Mouse (Mus musculus): Measurements from ENCODE around the gene Trappc3.
A peak's percentile ranks its signal among the peaks of the same experiment; 100 is the strongest.

The Trappc3 gene

DNA sequence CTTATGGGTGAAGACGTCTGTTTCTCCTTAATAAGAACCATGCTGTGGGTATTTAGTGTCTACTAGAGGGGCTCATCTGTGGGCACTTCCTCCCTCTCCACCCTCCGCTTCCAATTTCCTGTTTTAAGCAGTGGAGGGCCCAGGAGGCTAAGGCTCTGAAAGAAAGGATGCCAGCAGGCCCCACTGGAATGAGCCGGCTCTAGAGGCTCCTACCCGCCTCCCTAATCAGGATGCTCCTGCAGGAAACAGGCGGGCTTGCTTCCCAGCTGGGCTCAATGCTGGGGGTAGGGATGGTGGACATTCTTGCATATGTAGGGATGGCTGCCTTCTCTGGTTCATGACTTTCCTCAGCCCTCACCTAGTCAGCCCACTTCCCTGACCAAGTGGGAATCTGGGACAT lies 51.1 kb downstream of the Trappc3 start:
- no peak for DNase-seq (ENCODE audit: low spot score in 2 of 2)

DNA sequence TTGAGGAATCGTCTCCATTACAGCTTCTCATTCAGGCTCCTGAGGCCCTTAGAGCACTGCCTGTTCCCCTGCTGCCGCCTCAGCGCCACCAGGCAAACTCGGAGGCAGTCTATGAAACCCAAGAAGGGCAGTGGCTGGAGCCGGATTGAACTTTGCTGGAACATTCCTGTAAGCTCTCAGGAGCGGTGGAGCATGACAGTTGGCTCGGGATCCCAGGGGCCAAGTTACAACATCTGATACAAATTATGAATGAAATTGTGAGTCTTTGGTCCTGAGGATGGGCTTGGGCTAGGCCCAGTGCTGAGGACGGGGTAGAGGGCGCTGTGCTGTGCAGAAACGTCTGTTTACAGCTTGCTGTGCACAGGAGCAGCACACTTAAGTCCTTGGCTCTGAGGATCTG lies 52.3 kb downstream of the Trappc3 start:
- no peak for DNase-seq (ENCODE audit: low spot score in 2 of 2)

DNA sequence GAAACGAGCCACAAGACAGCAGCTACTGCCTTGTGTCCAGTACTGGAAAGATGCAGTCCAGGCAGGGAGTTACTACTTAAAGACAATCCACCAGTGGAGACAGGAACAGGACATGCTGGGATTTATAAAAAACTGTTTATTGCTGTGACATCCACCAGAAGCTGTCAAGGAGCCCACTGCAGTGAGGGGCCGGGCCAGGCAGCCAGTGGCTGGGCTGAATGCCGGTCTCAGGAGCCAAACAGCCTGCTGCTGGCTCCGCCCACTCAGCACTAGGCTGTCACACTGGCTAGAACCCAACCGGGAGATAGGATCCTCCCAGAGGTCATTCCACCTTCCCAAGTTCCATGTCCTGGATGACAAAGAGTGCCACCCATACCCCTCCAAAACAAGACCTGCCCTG lies 53.8 kb downstream of the Trappc3 start:
- no peak for DNase-seq (ENCODE audit: low spot score in 2 of 2)

DNA sequence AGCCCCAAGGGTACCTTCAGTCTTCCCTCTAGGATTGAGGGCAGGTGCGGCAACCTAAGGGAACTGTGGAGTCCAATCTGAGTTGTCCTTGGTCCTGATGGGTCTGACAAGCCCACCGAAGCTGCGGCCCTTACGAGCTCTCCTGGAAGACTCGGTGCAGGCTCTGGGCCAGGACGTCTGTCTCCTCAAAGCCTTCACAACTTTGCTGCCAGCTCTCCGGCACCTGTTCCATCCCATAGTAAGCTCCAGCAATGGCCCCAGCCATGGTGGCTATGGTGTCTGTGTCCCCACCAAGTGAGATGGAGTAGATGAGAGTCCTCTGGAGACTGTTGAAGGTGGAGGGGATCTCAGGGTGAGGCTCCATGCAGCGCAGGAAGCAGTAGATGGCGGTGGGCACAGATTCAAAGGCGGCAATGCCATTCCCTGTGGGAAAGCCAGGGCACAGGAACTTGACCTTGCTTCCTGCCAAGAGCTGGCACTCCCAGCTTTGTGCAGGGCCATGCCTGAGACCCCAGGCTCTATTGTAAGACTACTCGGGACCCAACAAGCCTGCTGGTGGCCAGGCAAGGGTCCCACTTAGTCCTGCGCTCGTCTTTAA lies 54.4 kb downstream of the Trappc3 start:
- DNase-seq (ENCODE audit: low spot score in 2 of 2), result no peak

DNA sequence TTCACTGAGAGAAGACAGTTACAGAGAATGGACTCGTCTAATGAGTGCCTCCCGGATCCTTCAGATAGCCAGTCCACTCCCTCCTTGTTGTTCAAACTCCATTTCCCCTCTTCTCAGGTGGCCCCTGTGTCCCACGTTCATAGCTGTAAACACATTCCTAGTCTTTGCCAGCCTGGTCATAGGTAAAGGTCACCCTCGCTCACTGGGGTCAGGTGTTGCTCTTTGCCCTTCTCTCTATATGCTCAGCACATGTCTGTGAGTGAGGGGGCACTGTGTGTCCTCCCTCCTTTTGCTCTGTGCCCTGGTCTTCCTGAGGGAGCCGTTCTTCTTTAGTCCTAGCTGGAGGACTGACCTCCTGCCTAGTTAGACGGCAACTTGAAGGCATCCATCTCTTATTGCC lies 57.7 kb downstream of the Trappc3 start:
- no peak for DNase-seq (ENCODE audit: low spot score in 2 of 2)

DNA sequence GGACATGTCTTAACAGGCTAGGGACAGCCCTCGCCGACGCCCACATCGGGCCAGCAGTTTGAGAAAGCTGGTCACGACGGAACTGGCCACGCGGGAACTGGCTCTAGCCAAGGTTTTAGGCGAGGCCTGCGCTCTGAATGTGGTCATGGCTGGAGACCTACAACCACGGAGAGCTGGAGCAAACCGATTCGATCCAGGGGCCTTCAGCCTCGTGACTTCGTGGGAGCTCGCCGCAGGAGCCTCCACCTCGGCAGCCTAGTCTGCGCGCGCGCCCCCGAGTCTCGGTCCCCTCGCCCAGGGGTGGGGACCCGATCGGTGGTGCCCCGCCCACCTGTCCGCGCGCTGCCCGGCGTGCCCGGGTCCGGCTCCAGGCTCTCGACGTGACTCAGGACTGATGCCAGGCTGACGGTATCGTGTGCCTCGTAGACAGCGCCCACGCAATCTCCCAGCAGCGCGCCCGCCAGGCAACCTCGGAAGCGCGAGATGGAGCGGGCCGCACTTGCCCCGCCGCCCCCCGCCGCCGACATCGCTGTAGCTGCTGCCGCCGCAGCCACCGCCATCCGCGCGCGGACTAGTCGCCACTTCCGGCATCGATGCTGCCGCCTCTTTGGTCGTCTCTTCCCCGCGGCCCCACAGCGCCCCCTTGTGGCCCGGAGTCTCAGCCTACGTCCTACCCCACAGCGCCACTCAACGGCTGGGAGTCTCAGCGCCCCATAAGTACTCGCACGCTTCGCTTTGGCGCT lies 59.2 kb downstream of the Trappc3 start, which contains the start of gene Adprhl2:
Gene Adprhl2 (minus strand): TSS at position 593 of the 743 bp plus-strand sequence.
- peak; percentile 100 for DNase-seq (ENCODE audit: low spot score in 2 of 2)

DNA sequence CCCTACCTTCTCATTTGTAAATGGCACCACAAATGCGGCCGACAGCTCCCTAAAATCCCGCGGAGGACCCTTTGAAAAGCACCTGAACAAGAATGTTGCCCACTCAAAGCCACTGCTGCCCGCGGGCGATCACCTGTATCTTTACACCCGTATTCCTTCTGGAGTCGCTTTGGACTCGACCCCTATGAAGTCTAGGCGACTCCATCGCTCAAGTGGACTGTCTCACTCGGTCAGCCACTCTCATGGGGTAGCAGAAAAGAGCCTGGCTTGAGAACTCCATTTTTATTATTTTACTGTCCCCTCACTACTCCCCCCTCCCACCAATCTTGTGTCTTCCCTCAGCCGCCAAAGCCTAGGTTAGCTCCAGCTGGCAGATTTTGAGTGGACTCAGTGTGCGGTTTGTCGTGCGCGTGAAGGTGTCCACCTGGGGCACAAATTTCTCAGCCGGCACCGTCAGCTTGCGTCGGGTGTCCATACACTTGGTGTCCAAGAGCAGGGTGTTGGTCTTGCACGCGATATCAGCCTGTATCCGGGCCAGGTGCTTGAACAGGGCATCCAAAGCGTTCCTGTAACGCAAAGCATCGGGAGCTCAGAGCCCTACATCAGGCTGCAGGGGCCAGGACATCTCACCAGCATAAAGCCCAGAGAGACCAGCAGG lies 59.9 kb downstream of the Trappc3 start:
- no peak for DNase-seq (ENCODE audit: low spot score in 2 of 2)

DNA sequence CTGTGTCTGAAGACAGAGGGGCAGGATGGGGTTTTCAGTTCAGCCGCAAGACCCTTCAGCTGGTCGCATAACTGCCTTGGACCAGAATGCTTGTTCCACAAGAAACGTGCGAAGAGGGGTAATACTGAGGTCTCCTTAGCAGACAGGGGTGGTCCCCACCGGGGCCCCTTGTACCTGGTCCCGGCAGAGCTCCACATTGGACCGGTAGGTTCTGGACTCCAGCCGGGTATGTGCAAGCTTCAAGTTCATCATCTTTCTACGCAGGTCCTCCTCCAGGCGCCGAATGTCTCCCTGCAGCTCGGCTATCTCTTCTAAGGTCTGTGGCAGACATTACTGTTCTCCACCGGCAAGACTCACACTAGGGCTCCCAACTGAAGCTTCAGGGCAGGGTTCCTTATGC lies 60.5 kb downstream of the Trappc3 start:
- DNase-seq (ENCODE audit: low spot score in 2 of 2), result no peak

DNA sequence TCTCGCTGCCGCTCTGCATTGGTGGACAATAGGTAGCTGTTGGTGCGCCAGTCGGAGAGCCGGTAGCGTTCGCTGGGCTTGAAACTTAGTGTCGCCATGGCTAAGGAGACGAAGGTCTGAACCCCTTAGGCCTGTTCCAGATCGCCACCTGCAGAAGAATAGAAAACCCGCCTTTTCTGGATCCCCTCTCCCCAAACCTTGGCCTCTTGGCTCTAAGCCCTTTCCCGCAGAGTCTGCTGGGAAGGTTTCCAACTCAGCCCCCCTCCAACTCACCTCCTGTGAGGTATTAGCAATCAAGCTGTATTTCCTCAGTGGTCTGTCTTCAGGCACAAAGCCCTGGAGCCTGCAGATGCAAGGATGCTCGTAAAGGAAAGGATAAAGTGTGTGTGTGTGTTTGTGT lies 62.7 kb downstream of the Trappc3 start:
- DNase-seq (ENCODE audit: low spot score in 2 of 2), result peak in 1 of 2 experiments; percentile 52

DNA sequence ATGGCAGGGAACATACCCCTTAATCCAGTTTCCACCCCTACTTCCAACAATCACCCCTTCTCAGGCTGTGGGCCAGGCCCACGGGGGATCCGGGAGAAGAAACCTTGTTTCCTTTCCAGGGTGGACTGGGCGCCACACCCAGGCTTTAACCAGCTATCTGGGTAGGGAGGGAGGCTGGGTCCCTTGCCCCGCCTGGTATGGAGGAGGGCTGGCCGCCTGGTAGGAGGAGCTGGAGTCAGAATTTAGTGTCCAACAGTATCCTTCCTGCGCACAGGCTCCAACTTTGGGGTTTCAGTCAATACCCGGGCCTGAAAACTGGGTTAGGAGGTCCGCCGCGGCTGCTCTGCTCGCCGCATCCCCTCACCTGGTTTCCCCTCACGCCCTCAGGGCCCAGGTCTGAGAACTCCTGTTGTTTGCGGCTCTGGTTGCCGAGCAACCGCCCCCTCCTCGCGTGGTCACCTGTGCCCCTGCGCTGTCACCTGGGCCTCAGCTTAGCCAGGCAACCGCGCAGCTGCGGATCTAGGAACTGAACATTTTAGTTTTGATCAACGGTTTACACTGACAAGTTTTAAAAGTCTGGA lies 63.2 kb downstream of the Trappc3 start, which contains the start of gene Tekt2:
Gene Tekt2 (minus strand): TSS at position 408 of the 581 bp plus-strand sequence.
- no peak for DNase-seq (ENCODE audit: low spot score in 2 of 2)
